In the genomic region with DNA sequence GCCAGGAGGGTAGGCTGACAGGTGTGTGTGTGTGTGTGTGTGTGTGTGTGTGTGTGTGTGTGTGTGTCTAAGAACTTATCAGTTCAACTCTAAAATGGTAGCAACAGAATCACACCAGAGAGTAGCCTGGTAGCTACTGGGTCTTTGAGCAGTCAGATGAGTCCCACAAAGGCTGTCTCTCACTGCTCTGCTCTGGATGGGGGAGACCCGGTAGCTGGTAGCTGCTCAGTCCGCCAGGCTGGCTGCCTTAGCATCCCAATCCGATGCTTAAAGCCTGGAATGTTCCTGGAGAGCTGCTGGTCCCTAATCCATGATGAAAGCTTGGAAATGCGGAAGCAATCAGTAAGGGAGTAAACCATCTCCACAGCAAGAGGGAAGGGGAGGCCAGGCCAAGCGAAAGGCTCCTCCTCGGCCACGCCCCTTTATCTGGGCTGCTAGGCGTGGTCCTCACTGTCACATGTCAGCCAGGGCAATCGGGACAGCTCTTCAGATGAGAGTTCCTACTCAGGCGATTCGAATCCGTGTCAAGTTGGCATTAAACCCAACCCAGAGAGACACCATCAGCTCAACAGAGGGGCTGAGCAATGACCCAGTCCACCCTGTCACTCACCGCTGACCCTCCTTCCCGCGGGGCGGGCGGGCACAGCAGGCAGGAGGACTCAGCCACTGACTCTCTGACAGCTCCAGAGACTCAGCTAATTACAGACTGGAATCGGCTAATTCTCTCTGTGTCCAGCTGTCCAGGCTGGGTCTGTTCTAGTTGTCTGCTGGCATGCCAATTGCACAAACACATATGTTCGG, we compare ENCODE assay signal across 7 mouse cellular contexts. TPM values are rescaled to one million over a fixed set of nuclear protein-coding genes. Genes with fewer than 3 reads are reported as not detected.
DNase-seq lines count a peak whose midpoint lies in the region; ATAC-seq and TF ChIP-seq lines count a peak whose summit lies in the region.

No protein-coding gene starts in this region.

- DNase-seq in Muller cell, postnatal 12 days (ENCODE audit: inconsistent ontology term) = peak; percentile 80
- peak; percentile 41 to 52 for DNase-seq in gastrocnemius, adult 8-10 months (ENCODE audit: low spot score in 2 of 2)
- peak; percentile 45 for DNase-seq in hindbrain, embryonic 14.5 days (ENCODE audit: low spot score)
- no peak for DNase-seq in thymus, postnatal 25 days

- peak overlapping the region; percentile 43 for H3K4me2 ChIP-seq in hindbrain, embryonic 14.5 days (replicated peaks)
- peak overlapping the region; percentile 55 for H3K4me2 ChIP-seq in liver, embryonic 12.5 days
- H3K4me2 ChIP-seq in myocyte (ENCODE audit: low read depth) = peak overlapping the region; percentile 71

- TF ChIP-seq POLR2A in myocyte (IDR thresholded peaks at IDR 0.05; ENCODE audit: insufficient read length, low read depth) = no peak

- no peak overlapping the region for H3K27ac ChIP-seq in brown adipose tissue, adult 24 weeks (replicated peaks; ENCODE audit: low read depth, low read length)
- H3K27ac ChIP-seq in hindbrain, embryonic 14.5 days = no peak overlapping the region
- H3K27ac ChIP-seq in liver, embryonic 12.5 days = no peak overlapping the region

- H3K4me3 ChIP-seq in brown adipose tissue, adult 24 weeks (ENCODE audit: insufficient read depth, low read depth, low read length) = peak overlapping the region; percentile 35
- no peak overlapping the region for H3K4me3 ChIP-seq in hindbrain, embryonic 14.5 days (replicated peaks; ENCODE audit: low read length)
- H3K4me3 ChIP-seq in liver, embryonic 12.5 days = peak overlapping the region; percentile 31
- H3K4me3 ChIP-seq in myocyte = peak overlapping the region; percentile 11

- 4% methylated on average over 19 of the region's 19 CpGs for WGBS in hindbrain, embryonic 14.5 days
- WGBS in liver, embryonic 12.5 days (ENCODE audit: insufficient replicate concordance) = 13% methylated on average over 19 of the region's 19 CpGs

- H3K79me2 ChIP-seq in myocyte (ENCODE audit: control insufficient read depth, insufficient read depth) = no peaks in the 10 kb centered on the region

- H3K9me3 ChIP-seq in hindbrain, embryonic 14.5 days (ENCODE audit: control insufficient read depth, low read length) = no peaks in the 10 kb centered on the region
- H3K9me3 ChIP-seq in liver, embryonic 12.5 days (replicated peaks) = no peaks in the 10 kb centered on the region

- H3K4me1 ChIP-seq in brown adipose tissue, adult 24 weeks (ENCODE audit: control insufficient read depth, insufficient read depth, insufficient read length, low read length) = no peaks in the 10 kb centered on the region
- peaks cover 17% of the 10 kb centered on the region for H3K4me1 ChIP-seq in hindbrain, embryonic 14.5 days (replicated peaks; ENCODE audit: control insufficient read depth, insufficient read depth, low read length)
- peaks cover 25% of the 10 kb centered on the region for H3K4me1 ChIP-seq in liver, embryonic 12.5 days

- no peak overlapping the region for H3ac ChIP-seq in myocyte (ENCODE audit: control insufficient read depth, insufficient read length)

- H3K27me3 ChIP-seq in hindbrain, embryonic 14.5 days (ENCODE audit: control insufficient read depth, insufficient read depth, low read length) = 0 out of 2 replicates have a peak, but pooled peaks cover 7% of the 10 kb centered on the region
- peaks cover 38% of the 10 kb centered on the region for H3K27me3 ChIP-seq in liver, embryonic 12.5 days (replicated peaks)
- H3K27me3 ChIP-seq in myocyte (ENCODE audit: control insufficient read depth, insufficient read depth, insufficient read length) = no peaks in the 10 kb centered on the region

- H3K36me3 ChIP-seq in hindbrain, embryonic 14.5 days (replicated peaks; ENCODE audit: control insufficient read depth, insufficient read depth) = no peaks in the 10 kb centered on the region
- no peaks in the 10 kb centered on the region for H3K36me3 ChIP-seq in liver, embryonic 12.5 days
- H3K36me3 ChIP-seq in myocyte (ENCODE audit: control insufficient read depth, insufficient read depth) = no peaks in the 10 kb centered on the region

- ATAC-seq in hindbrain, embryonic 14.5 days (ENCODE audit: low FRiP score) = peak; percentile 60
- peak; percentile 78 for ATAC-seq in liver, embryonic 12.5 days

- H3K9ac ChIP-seq in hindbrain, embryonic 14.5 days = 0 out of 2 replicates have a peak overlapping the region, but pooled peaks have one; percentile 21
- H3K9ac ChIP-seq in liver, embryonic 12.5 days = no peak overlapping the region

TF ChIP-seq in myocyte, 11 proteins besides CTCF, POLR2A, EP300 and RAD21:
- peak; percentile 52 for TF ChIP-seq USF1 (IDR thresholded peaks at IDR 0.05; ENCODE audit: low read depth)
- no peak for TF ChIP-seq TCF12 (IDR thresholded peaks at IDR 0.05; ENCODE audit: insufficient read depth, poor library complexity, severe bottlenecking)
- peak in 1 of 3 experiments; percentile 1 for TF ChIP-seq MYOG (IDR thresholded peaks at IDR 0.05; ENCODE audit: control insufficient read depth in 1 of 3, insufficient read depth in 1 of 3, insufficient read length in 2 of 3, low read depth in 2 of 3)
- no peak for TF ChIP-seq REST (IDR thresholded peaks at IDR 0.05; ENCODE audit: insufficient read depth, insufficient read length)
- TF ChIP-seq MAX (IDR thresholded peaks at IDR 0.05; ENCODE audit: low read depth) = no peak
- TF ChIP-seq MYOD1 (IDR thresholded peaks at IDR 0.05; ENCODE audit: control insufficient read depth in 1 of 3, insufficient read length in 2 of 3, low read depth in 2 of 3) = no peak
- no peak for TF ChIP-seq POLR2AphosphoS2 (IDR thresholded peaks at IDR 0.05; ENCODE audit: insufficient read length, low read depth)
- TF ChIP-seq TCF3 (IDR thresholded peaks at IDR 0.05; ENCODE audit: insufficient read length, low read depth) = no peak
- TF ChIP-seq CEBPB (IDR thresholded peaks at IDR 0.05; ENCODE audit: insufficient read depth, poor library complexity, severe bottlenecking) = peak; percentile 60; the same call in 1 of the 2 replicates
- TF ChIP-seq SRF (IDR thresholded peaks at IDR 0.05; ENCODE audit: control insufficient read depth, insufficient read length, low read depth) = no peak

RNA-seq across cellular contexts. Expression of gene Hs3st3b1, which starts 29.9 kb away (rescaled TPM):
- polyA plus RNA-seq in brown adipose tissue, adult 24 weeks (2012; ENCODE audit: insufficient read depth, insufficient read length, missing spikeins) = 0.67 and 0.75 TPM in 2 replicates
- total RNA-seq in gastrocnemius, adult 8-10 months (2022) = under 1 TPM; 0.24 to 0.32 (median 0.27) TPM
- 6.7 and 7.9 TPM in 2 replicates for polyA plus RNA-seq in hindbrain, embryonic 14.5 days (2014; fragmentation: Nextera tagmentation; extraction: Ambion mirVana)
- 23.7 and 25.0 TPM in 2 replicates for polyA plus RNA-seq in liver, embryonic 12.5 days (2016; fragmentation: Nextera tagmentation; extraction: Ambion mirVana)
- polyA plus RNA-seq in myocyte (2012; fragmentation: generic; extraction: Trizol) = 0.84 TPM
